Mouse (Mus musculus): ENCODE measurements around the gene Elob.
A peak's percentile ranks its signal among the peaks of the same experiment; 100 is the strongest.

DNA sequence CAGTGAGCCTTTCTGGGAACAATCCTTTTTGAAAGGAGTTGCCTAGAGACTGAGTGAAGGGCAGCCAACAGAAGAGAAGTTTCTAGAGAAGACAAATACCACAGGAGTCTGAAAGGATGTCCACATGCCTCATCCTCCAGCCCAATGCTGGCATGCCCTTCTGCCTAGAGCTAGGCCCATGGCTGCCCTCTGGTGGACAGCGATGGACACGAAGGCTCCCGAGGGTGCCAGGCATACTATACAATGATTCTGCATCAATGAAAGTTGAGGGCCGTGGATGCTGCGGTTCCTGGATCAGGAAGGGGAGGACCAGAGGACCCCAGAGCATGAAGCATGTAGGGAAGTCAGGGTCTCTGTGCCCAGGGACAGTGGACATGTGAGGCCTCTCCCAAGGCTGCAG, 24.4 kb upstream of the Elob start:
- TF ChIP-seq CTCF (IDR thresholded peaks at IDR 0.05; ENCODE audit: control insufficient read depth, insufficient read depth, insufficient replicate concordance, low read depth, low read length) (peak; percentile 69; the same call in 1 of the 2 replicates), POLR2A (IDR thresholded peaks at IDR 0.05; ENCODE audit: control insufficient read depth, low read depth, low read length) (no peak)
